Mouse (Mus musculus): ENCODE data around the gene Pcgf6. TPM values are rescaled to one million over a fixed set of nuclear protein-coding genes. Genes with fewer than 3 reads are reported as not detected.
A peak's percentile ranks its signal among the peaks of the same experiment; 100 is the strongest.
"Not testable (repeated sequence)": the region's sequence is repeated elsewhere in the genome, so short reads cannot be mapped to it uniquely, and the experiment has no call there.

Pcgf6 gene
- polyA plus RNA-seq, 1 experiment from 2014 or later = 31.2 TPM

- H3K36me3 ChIP-seq = no peaks in the 10 kb centered on the region
- ATAC-seq = no peak
- no peaks in the 10 kb centered on the region for H3K9me3 ChIP-seq
- no peak overlapping the region for H3K4me3 ChIP-seq (replicated peaks)
- 0 out of 2 replicates have a peak, but pooled peaks cover 4% of the 10 kb centered on the region for H3K4me1 ChIP-seq (replicated peaks)
- H3K27me3 ChIP-seq = peaks cover 38% of the 10 kb centered on the region
- no peak overlapping the region for H3K4me2 ChIP-seq (replicated peaks)
- no peak overlapping the region for H3K27ac ChIP-seq
- no peak overlapping the region for H3K9ac ChIP-seq (replicated peaks)
- 91% methylated on average over 15 of the region's 15 CpGs for WGBS
Observed at GRCm38 (mm10) chr19:47012521-47013130, 38.1 kb downstream of the Pcgf6 start.

- H3K9ac ChIP-seq (replicated peaks) = no peak overlapping the region
- ATAC-seq = no peak
Observed at GRCm38 (mm10) chr19:47009943-47010342, 40.8 kb downstream of the Pcgf6 start.

GRCm38 (mm10) chr19:47009420-47009819, 41.3 kb downstream of the Pcgf6 start:
- H3K36me3 ChIP-seq = no peaks in the 10 kb centered on the region
- no peaks in the 10 kb centered on the region for H3K4me1 ChIP-seq (replicated peaks)
- WGBS = 94% methylated on average over 7 of the region's 7 CpGs
- no peaks in the 10 kb centered on the region for H3K9me3 ChIP-seq
- ATAC-seq = no peak
- H3K4me2 ChIP-seq (replicated peaks) = no peak overlapping the region
- H3K27me3 ChIP-seq = peaks cover 18% of the 10 kb centered on the region
- H3K27ac ChIP-seq = no peak overlapping the region
- no peak overlapping the region for H3K9ac ChIP-seq (replicated peaks)
- no peak overlapping the region for H3K4me3 ChIP-seq (replicated peaks)

More at GRCm38 (mm10) chr19:47009943-47010342, 40.8 kb downstream of the Pcgf6 start:
- no peak overlapping the region for H3K27ac ChIP-seq
- no peak overlapping the region for H3K4me2 ChIP-seq (replicated peaks)
- H3K27me3 ChIP-seq = peaks cover 23% of the 10 kb centered on the region
- no peak overlapping the region for H3K4me3 ChIP-seq (replicated peaks)
- no peaks in the 10 kb centered on the region for H3K9me3 ChIP-seq
- H3K4me1 ChIP-seq (replicated peaks) = no peaks in the 10 kb centered on the region
- no peaks in the 10 kb centered on the region for H3K36me3 ChIP-seq
- WGBS = 91% methylated on average over 5 of the region's 5 CpGs

- H3K4me3 ChIP-seq (replicated peaks) = no peak overlapping the region
- H3K9me3 ChIP-seq = no peaks in the 10 kb centered on the region
- H3K4me2 ChIP-seq (replicated peaks) = no peak overlapping the region
- 1% methylated on average over 4 of the region's 4 CpGs for WGBS
- no peak for ATAC-seq
- 0 out of 2 replicates have a peak overlapping the region, but pooled peaks have one; percentile 23 for H3K9ac ChIP-seq (replicated peaks)
- no peak overlapping the region for H3K27ac ChIP-seq
- no peaks in the 10 kb centered on the region for H3K27me3 ChIP-seq
- no peaks in the 10 kb centered on the region for H3K4me1 ChIP-seq (replicated peaks)
- H3K36me3 ChIP-seq = no peaks in the 10 kb centered on the region
Observed at GRCm38 (mm10) chr19:47006321-47006720, 44.4 kb downstream of the Pcgf6 start.

- no peak overlapping the region for H3K4me2 ChIP-seq (replicated peaks)
- WGBS = 60% methylated on average over 5 of the region's 5 CpGs
- no peaks in the 10 kb centered on the region for H3K9me3 ChIP-seq
- H3K36me3 ChIP-seq = no peaks in the 10 kb centered on the region
- ATAC-seq = no peak
- H3K4me3 ChIP-seq (replicated peaks) = no peak overlapping the region
- no peaks in the 10 kb centered on the region for H3K27me3 ChIP-seq
- H3K27ac ChIP-seq = no peak overlapping the region
- no peaks in the 10 kb centered on the region for H3K4me1 ChIP-seq (replicated peaks)
- H3K9ac ChIP-seq (replicated peaks) = 0 out of 2 replicates have a peak overlapping the region, but pooled peaks have one; percentile 23
Observed at GRCm38 (mm10) chr19:47005873-47006272, 44.8 kb downstream of the Pcgf6 start.

DNA sequence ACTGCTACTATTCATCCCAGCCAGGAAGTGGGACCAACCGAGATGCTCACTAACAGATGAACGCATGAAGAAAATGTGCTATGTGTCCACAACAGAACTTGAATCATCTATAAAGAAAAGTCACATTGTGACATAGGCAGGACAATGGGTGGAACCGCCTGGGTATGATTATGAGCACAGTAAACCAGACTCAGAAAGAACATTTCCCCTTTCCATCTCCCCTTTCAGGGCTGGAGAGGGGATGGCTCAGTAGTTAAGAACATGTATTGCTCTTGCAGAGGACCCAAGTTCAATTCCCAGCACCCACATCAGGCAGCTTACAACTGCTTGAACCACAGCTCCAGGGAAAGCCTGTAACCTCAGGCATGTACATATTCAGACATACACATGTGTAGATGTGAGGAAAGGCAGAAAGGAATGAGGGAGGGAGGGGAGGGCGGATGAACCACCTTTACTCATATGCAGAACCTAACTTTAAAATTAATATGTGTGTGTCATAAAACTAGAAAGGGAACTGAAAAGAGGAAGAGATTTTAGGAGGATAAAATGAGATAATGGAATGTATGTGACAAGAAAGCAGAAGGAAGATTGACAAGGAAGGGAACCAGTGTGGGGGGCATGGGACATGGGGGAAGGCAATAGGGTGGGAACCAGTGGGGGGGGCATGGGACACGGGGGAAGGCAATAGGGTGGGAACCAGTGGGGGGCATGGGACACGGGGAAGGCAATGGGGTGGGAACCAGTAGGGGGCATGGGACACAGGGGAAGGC, 46.8 kb downstream of the Pcgf6 start:
- H3K4me3 ChIP-seq (replicated peaks) = no peak overlapping the region
- no peak overlapping the region for H3K4me2 ChIP-seq (replicated peaks)
- no peak for ATAC-seq
- H3K9me3 ChIP-seq = no peaks in the 10 kb centered on the region
- no peak overlapping the region for H3K9ac ChIP-seq (replicated peaks)
- 77% methylated on average over 6 of the region's 6 CpGs for WGBS
- H3K4me1 ChIP-seq (replicated peaks) = no peaks in the 10 kb centered on the region
- no peaks in the 10 kb centered on the region for H3K27me3 ChIP-seq
- H3K36me3 ChIP-seq = no peaks in the 10 kb centered on the region
- no peak overlapping the region for H3K27ac ChIP-seq

GRCm38 (mm10) chr19:47000357-47000756, 50.3 kb downstream of the Pcgf6 start:
- not testable (repeated sequence) for H3K4me2 ChIP-seq (replicated peaks); H3K4me1 ChIP-seq (replicated peaks); H3K27me3 ChIP-seq; ATAC-seq; H3K36me3 ChIP-seq; H3K9ac ChIP-seq (replicated peaks); H3K4me3 ChIP-seq (replicated peaks); H3K9me3 ChIP-seq; H3K27ac ChIP-seq
- 91% methylated on average over 2 of the region's 3 CpGs for WGBS

DNA sequence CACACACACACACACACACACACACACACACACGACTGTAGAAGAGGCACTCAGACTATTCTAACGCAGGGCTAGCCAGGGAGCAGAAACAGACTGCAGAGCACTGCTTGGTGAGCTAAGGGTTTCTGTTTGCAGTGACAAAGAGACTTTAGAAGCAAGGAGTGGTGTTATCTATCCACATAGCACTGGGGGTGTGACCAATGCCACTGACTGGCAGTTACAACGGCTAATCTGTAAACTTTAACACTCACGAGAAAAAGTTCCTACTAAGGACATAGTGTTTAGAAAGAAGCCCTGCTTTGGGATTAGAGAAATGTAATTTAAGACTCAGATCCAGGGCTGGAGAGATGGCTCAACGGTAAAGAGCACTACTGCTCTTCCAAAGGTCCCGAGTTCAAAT, 51.0 kb downstream of the Pcgf6 start:
- WGBS = 87% methylated on average over 6 of the region's 6 CpGs
- Histone ChIP-seq H3K4me2 (replicated peaks) (no peak overlapping the region), H3K4me1 (replicated peaks) (no peaks in the 10 kb centered on the region), H3K9me3 (no peaks in the 10 kb centered on the region), H3K27me3 (no peaks in the 10 kb centered on the region), H3K4me3 (replicated peaks) (no peak overlapping the region), H3K27ac (no peak overlapping the region), H3K9ac (replicated peaks) (no peak overlapping the region), H3K36me3 (no peaks in the 10 kb centered on the region)
- no peak for ATAC-seq

DNA sequence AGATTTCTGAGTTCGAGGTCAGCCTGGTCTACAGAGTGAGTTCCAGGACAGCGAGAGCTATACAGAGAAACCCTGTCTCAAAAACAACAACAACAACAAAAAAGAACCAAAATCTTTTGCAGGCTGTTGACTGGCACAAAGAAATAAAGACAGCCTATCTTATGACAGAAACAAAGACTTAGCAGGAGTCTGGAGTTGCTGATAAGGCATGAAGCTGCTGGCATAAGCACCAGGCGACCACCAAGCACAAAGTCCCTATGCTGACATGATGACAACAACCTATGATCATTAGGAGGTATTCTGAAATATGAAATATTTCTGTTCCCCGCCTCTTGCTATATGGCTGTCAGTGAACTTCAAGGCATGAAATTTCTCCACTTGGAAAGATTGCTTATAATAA, 51.8 kb downstream of the Pcgf6 start:
- no peak overlapping the region for H3K9ac ChIP-seq (replicated peaks)
- no peak overlapping the region for H3K27ac ChIP-seq
- 83% methylated on average over 4 of the region's 4 CpGs for WGBS

DNA sequence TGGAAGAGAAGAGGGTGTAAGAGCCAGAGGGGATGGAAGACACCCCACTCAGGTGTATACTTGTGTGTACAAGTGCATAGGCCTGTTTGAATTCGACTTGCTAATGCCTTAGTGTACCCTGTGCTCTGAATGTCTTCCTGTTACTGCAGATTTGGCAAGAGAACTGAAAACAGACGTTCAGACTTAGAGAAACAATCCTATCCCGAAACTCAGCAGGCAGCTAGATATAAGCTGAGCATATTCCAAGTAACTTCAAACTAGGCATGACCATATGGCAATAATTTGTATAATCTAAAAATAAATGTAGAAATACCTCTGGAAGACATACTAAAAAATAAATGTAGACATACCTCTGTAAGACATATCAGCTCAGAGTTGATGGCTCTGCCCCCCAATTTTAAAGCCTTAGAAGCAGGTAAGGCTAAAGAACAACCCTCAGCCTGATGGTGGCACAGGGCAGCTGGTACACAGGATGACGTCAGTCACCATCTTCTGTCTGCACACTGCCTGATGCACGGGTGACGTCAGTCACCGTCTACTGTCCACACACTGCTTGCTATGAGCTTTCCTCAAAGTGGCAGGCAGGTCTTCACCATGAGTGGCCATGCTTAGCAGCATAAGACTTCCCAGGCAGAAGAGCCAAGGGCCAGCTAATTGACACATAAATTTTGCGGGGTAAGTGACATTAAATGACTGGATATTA, 52.4 kb downstream of the Pcgf6 start:
- H3K9ac ChIP-seq (replicated peaks) = no peak overlapping the region
- H3K9me3 ChIP-seq = no peaks in the 10 kb centered on the region
- H3K4me2 ChIP-seq (replicated peaks) = no peak overlapping the region
- no peak overlapping the region for H3K27ac ChIP-seq
- no peaks in the 10 kb centered on the region for H3K27me3 ChIP-seq
- WGBS = 84% methylated on average over 8 of the region's 8 CpGs
- H3K4me1 ChIP-seq (replicated peaks) = no peaks in the 10 kb centered on the region
- H3K4me3 ChIP-seq (replicated peaks) = no peak overlapping the region
- no peak for ATAC-seq
- H3K36me3 ChIP-seq = no peaks in the 10 kb centered on the region

More for the DNA sequence above, 51.8 kb downstream of the Pcgf6 start:
- Histone ChIP-seq H3K9me3 (no peaks in the 10 kb centered on the region), H3K36me3 (no peaks in the 10 kb centered on the region), H3K4me1 (replicated peaks) (no peaks in the 10 kb centered on the region), H3K27me3 (no peaks in the 10 kb centered on the region), H3K4me3 (replicated peaks) (no peak overlapping the region), H3K4me2 (replicated peaks) (no peak overlapping the region)
- no peak for ATAC-seq

GRCm38 (mm10) chr19:46996095-46996494, 54.6 kb downstream of the Pcgf6 start:
- no peak for ATAC-seq
- no peak overlapping the region for H3K27ac ChIP-seq
- WGBS = 94% methylated on average over 9 of the region's 9 CpGs

GRCm38 (mm10) chr19:46992329-46992728, 58.4 kb downstream of the Pcgf6 start:
- peaks cover 16% of the 10 kb centered on the region for H3K4me1 ChIP-seq (replicated peaks)
- H3K9me3 ChIP-seq; ATAC-seq; H3K36me3 ChIP-seq; H3K9ac ChIP-seq (replicated peaks); H3K4me2 ChIP-seq (replicated peaks); H3K4me3 ChIP-seq (replicated peaks); H3K27ac ChIP-seq; H3K27me3 ChIP-seq: not testable (repeated sequence)
- 74% methylated on average over 4 of the region's 4 CpGs for WGBS

More at GRCm38 (mm10) chr19:46996095-46996494, 54.6 kb downstream of the Pcgf6 start:
- Histone ChIP-seq H3K4me2 (replicated peaks) (no peak overlapping the region), H3K4me1 (replicated peaks) (no peaks in the 10 kb centered on the region), H3K4me3 (replicated peaks) (no peak overlapping the region), H3K27me3 (no peaks in the 10 kb centered on the region), H3K9me3 (no peaks in the 10 kb centered on the region), H3K9ac (replicated peaks) (no peak overlapping the region), H3K36me3 (no peaks in the 10 kb centered on the region)

Measured in midbrain, embryonic 13.5 days (tissue).